Mouse (Mus musculus): ENCODE measurements at regions not wholly inside any gene's neighbourhood (a gene's known extent, or its start where the extent isn't known, plus 50 kb on each side); places are given as distances from the start of the nearest gene placed in this dataset.

GRCm38 (mm10) chr11:44238051-44238450, 161.8 kb upstream of the Il12b start:
- TF ChIP-seq CTCF (IDR thresholded peaks at IDR 0.05; ENCODE audit: control insufficient read depth, insufficient read depth, insufficient read length) (no peak), USF1 (IDR thresholded peaks at IDR 0.05; ENCODE audit: low read depth) (no peak), CEBPB (IDR thresholded peaks at IDR 0.05; ENCODE audit: low read depth) (no peak)

Measured in C2C12 (cell line).